Mouse (Mus musculus) lung, postnatal 4 days (tissue): ENCODE data around the gene Sh2d4b.

Experiments
- DNase-seq, 2 experiments: peaks; one replicate each; pipeline ENCODE4 v3.0.0; 2021

The Sh2d4b gene

DNA sequence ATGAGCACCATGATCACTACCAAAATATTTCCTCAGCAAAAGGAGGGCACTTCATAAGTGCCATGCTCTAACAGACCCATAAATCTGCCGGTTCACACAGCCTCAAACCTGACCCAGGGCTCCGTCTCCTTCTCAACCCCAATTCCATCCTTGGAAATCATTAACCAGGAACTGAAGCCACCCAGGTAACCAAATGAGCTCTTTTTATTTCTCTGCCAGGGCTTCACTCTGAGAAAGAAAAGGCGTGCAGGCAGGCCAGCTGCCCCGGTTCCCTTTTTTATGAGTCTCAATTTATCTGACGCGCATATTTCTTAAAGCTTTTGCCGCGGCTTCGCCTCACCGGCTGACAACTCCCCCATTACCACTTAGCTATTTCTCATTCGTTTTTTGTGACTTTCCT lies 63.0 kb downstream of the Sh2d4b start:
- DNase-seq = no peak

DNA sequence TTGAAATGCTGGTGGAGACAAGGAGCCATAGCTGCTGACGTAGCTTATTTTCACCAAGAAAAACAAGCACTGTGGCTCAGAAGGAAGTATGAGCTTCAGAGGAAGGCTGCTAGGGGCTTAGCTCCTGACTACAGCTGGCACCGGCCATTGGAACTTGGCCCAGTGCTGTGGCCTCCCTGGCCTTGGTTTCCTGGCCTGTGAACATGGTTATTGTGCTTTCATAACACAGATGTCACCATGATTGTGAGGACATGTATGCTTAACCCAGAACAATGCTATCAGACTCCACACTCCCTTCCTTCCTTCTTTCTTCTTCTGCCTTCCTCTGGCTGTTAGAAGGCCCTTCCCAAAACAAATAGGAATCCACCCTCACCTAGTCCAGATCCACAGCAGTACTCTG lies 75.0 kb downstream of the Sh2d4b start:
- DNase-seq = peak; percentile 72 to 88

DNA sequence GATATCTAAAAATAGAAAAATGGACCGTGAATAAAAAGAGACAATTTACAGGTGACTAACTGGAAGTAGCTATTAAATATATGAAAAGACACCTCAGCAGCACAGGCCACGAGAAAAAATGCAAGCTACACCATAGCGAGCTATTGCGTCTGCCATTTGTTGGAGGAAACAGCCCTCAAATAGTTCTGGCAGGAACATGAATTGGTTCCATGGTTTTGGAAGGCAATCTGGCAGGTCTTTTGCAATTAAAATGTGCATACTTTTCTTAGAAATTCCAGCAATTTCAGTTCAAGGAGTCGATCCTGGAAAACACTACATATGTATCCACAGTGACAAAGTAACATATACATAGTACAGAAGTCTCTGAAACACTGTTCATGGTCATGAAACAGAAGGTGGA lies 76.4 kb downstream of the Sh2d4b start:
- DNase-seq = no peak

DNA sequence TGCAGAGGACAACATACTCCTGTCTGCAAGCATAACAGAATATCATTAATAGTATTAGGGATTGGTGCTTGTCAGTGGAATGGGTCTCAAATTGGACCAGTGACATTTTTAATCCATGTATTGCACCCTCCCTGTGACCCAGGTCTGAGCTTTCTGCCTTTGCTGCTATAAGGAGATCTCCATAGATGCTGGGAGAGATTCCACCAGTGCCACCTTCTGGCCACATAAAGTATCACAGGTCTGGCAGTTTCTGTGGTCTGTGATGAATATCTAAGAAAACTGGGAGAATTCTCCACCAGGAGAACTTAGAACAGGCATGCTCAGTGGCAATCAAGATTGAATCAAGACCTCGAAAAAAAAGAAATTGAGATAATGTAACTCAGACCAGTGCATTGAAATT lies 101.5 kb downstream of the Sh2d4b start:
- DNase-seq = peak in 1 of 2 experiments; percentile 47

DNA sequence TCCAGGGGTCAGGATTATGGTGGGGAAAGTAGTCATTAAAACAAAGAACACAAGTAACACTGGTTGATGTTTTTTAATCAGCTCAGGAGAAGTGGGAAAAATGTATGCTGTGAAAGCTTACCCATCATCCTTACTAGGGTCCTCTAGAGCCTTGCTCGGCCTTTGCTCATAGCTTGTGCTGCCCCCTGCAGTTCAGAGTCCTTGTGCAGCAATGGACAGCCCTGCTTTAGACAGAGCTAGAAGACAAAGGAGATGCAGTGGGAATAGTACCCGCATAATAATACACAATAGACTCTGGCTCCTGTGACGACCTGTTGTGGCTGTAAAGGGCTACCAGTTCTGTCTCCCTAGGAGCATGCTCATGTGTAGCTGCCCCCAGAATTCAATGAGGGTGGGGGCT lies 104.0 kb downstream of the Sh2d4b start:
- DNase-seq = peak; percentile 25 to 33

DNA sequence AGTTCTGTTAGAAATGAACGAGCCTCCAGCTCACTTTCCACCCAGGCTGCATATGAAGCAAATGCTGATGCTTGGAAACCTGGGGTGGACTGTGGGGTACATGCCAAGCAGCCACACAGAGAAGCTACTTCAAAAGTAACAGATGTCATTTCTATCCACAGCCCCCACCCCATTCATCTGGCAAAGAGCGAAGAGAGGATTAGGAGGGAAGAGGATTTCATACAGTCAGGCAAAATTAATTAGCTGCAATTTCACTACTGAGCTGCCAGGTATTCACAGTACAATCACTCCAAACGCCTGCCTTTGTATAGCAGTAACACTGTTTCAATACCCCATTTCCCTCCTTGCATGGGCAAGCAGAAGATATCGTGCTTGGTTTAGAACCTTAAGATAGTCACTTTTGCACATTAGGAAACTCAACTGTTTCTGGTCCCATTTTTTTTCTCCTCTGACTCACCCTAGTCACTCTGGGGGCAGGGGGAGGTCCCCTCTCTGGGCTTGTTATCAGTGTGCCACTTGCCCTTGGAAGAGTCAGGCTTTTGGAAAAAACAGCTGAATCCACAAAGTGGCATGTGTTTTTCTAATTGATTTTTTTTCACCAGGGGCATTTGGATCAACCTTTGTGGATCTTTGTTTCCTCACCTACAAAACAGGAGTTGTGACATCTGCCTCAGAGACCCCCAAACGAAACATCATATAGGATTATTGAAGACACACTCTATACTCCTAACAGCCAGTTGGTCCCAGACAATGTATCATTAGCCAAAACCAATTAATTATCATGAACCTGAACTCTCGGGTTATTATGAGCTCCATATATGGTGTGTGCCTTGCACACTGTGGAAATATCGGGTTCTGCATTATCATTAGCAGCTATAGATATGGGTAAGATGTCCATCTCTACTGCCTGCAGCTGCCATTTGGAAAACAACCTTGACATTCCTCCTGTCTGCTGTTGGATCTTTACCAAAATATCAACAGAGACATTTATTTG lies 123.7 kb downstream of the Sh2d4b start:
- no peak for DNase-seq
